ENCODE assay signal across 15 mouse cellular contexts in the genomic region with DNA sequence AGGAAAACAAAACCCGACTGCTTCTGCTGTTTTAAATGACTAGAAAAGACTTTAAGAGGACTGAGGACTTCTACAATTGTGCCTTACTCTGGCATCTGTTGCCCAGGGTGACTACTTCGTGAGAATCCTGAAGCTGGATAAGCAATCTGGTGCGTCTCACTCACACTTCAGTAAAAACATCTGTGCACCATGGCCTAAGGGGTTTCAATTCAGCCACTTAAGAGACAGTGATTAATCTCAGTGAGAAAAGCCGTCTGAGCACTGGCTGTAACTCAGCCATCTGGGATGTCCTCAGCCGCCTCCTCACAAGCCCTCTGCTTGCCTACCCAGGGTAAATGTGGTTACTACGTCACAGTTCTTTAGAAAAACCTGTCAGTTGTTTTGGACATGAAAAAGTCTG. TPM values are rescaled to one million over a fixed set of nuclear protein-coding genes. Genes with fewer than 3 reads are reported as not detected.
DNase-seq lines count a peak whose midpoint lies in the region; ATAC-seq and TF ChIP-seq lines count a peak whose summit lies in the region.
"Had no signal": no experiment of that assay in that cellular context is flagged by ENCODE, and none has a peak within 500 bp of the region (broad histone marks: within the 10 kb centered on the region; RNA-seq: fewer than 3 reads in every experiment).

No protein-coding gene starts in this region.

- 74% methylated on average over 6 of the region's 6 CpGs for WGBS in heart, adult 2 months
- 35% methylated on average over 6 of the region's 6 CpGs for WGBS in neural tube, embryonic 11.5 days
- WGBS in hindbrain, embryonic 16.5 days: 46% methylated on average over 6 of the region's 6 CpGs

- DNase-seq in heart, adult 11 months: peak; percentile 70
- DNase-seq in heart, adult 2 months: no peak
- peak; percentile 32 for DNase-seq in neural tube, embryonic 11.5 days (ENCODE audit: low spot score)
- DNase-seq in neural tube, embryonic 10.5 days (ENCODE audit: extremely low spot score, low spot score): no peak
- no peak for DNase-seq in gastrocnemius, adult 2 months
- no peak for DNase-seq in left cerebral cortex, adult 18-20 months (ENCODE audit: low spot score in 2 of 2)
- no peak for DNase-seq in urinary bladder, postnatal 4 days (ENCODE audit: low spot score in 2 of 2)
- DNase-seq: cerebellum, adult 8-10 months; kidney, adult 18-20 months; kidney, postnatal 4 days; liver, postnatal 0 days; right cerebral cortex, postnatal 4 days had no signal

- H3K79me2 ChIP-seq in heart, adult 2 months (replicated peaks; ENCODE audit: control insufficient read depth, insufficient read depth, low read length): no peaks in the 10 kb centered on the region

- H3K9me3 ChIP-seq in neural tube, embryonic 11.5 days (ENCODE audit: control insufficient read depth, low read length): no peaks in the 10 kb centered on the region
- no peaks in the 10 kb centered on the region for H3K9me3 ChIP-seq in hindbrain, embryonic 16.5 days (ENCODE audit: control insufficient read depth, low read length)
- H3K9me3 ChIP-seq: heart, embryonic 15.5 days; hindbrain, embryonic 15.5 days had no signal

- ATAC-seq in neural tube, embryonic 11.5 days (ENCODE audit: insufficient read depth, low FRiP score, low TSS enrichment): no peak; the same call in 1 of the 2 replicates
- ATAC-seq in hindbrain, embryonic 16.5 days: 0 out of 2 replicates have a peak, but pooled peaks have one; percentile 48
- ATAC-seq: liver, postnatal 0 days had no signal

- TF ChIP-seq POLR2A in heart, adult 2 months (IDR thresholded peaks at IDR 0.05; ENCODE audit: insufficient read depth, low read depth, low read length): no peak

- H3K27me3 ChIP-seq in heart, adult 2 months (ENCODE audit: control insufficient read depth, insufficient read depth, low read length): no peaks in the 10 kb centered on the region
- no peaks in the 10 kb centered on the region for H3K27me3 ChIP-seq in neural tube, embryonic 11.5 days (ENCODE audit: control insufficient read depth, insufficient read depth, low read length)
- H3K27me3 ChIP-seq in hindbrain, embryonic 16.5 days (replicated peaks; ENCODE audit: control insufficient read depth, insufficient read depth, low read length): no peaks in the 10 kb centered on the region
- H3K27me3 ChIP-seq: heart, embryonic 15.5 days; hindbrain, embryonic 15.5 days had no signal

- peaks cover 16% of the 10 kb centered on the region for H3K36me3 ChIP-seq in heart, adult 2 months (ENCODE audit: control insufficient read depth, insufficient read depth, low read length)
- H3K36me3 ChIP-seq in neural tube, embryonic 11.5 days (ENCODE audit: control insufficient read depth, insufficient read depth, low read length): peaks cover 11% of the 10 kb centered on the region
- H3K36me3 ChIP-seq in hindbrain, embryonic 16.5 days (ENCODE audit: control insufficient read depth, insufficient read depth, low read length): peaks cover 48% of the 10 kb centered on the region

- no peak for TF ChIP-seq EP300 in heart, adult 2 months (IDR thresholded peaks at IDR 0.05; ENCODE audit: insufficient read depth, low read depth, low read length)

- no peak overlapping the region for H3K4me2 ChIP-seq in neural tube, embryonic 11.5 days (ENCODE audit: low read depth)
- no peak overlapping the region for H3K4me2 ChIP-seq in hindbrain, embryonic 16.5 days (ENCODE audit: low read length)
- H3K4me2 ChIP-seq: heart, embryonic 15.5 days; hindbrain, embryonic 15.5 days had no signal

- intact Hi-C loops in heart, adult 2 months (cut with DNase I): loop anchor here (10.0 kb wide), 1 partner anchor 340 kb away; no protein-coding TSS in a partner anchor
- intact Hi-C loops in gastrocnemius, adult 2 months (cut with DNase I): loop anchor here (5.0 kb wide), 1 partner anchor 42 kb away; no protein-coding TSS in a partner anchor

- H3K27ac ChIP-seq in heart, adult 2 months: no peak overlapping the region
- H3K27ac ChIP-seq in neural tube, embryonic 11.5 days (ENCODE audit: low read depth, low read length): no peak overlapping the region
- H3K27ac ChIP-seq in hindbrain, embryonic 16.5 days (ENCODE audit: low read depth, low read length): no peak overlapping the region
- no peak overlapping the region for H3K27ac ChIP-seq in gastrocnemius, adult 2 months
- H3K27ac ChIP-seq: heart, embryonic 15.5 days; hindbrain, embryonic 15.5 days had no signal

- H3K9ac ChIP-seq in heart, adult 2 months (ENCODE audit: low read depth, low read length): no peak overlapping the region
- H3K9ac ChIP-seq in neural tube, embryonic 11.5 days (ENCODE audit: low read length): no peak overlapping the region
- no peak overlapping the region for H3K9ac ChIP-seq in hindbrain, embryonic 16.5 days (ENCODE audit: low read depth, low read length)
- H3K9ac ChIP-seq: heart, embryonic 15.5 days; hindbrain, embryonic 15.5 days; liver, postnatal 0 days had no signal

- no peak for TF ChIP-seq CTCF in heart, adult 2 months (IDR thresholded peaks at IDR 0.05)
- no peak for TF ChIP-seq CTCF in gastrocnemius, adult 2 months (IDR thresholded peaks at IDR 0.05)

- H3K4me1 ChIP-seq in heart, adult 2 months (ENCODE audit: control insufficient read depth, insufficient read depth, low read length): no peaks in the 10 kb centered on the region
- no peaks in the 10 kb centered on the region for H3K4me1 ChIP-seq in neural tube, embryonic 11.5 days (ENCODE audit: control insufficient read depth, insufficient read depth, low read length)
- H3K4me1 ChIP-seq in hindbrain, embryonic 16.5 days (ENCODE audit: control insufficient read depth, insufficient read depth, low read depth, low read length): no peaks in the 10 kb centered on the region
- H3K4me1 ChIP-seq: heart, embryonic 15.5 days; hindbrain, embryonic 15.5 days had no signal

- no peak overlapping the region for H3K4me3 ChIP-seq in heart, adult 2 months
- no peak overlapping the region for H3K4me3 ChIP-seq in neural tube, embryonic 11.5 days (ENCODE audit: low read depth, low read length)
- H3K4me3 ChIP-seq in hindbrain, embryonic 16.5 days (ENCODE audit: low read length): no peak overlapping the region
- no peak overlapping the region for H3K4me3 ChIP-seq in gastrocnemius, adult 2 months
- H3K4me3 ChIP-seq: heart, embryonic 15.5 days; hindbrain, embryonic 15.5 days had no signal

RNA-seq across cellular contexts. Expression of gene Strn3, which starts 53.3 kb away (rescaled TPM):
- 100 to 1,000 TPM; 106 to 114 TPM for total RNA-seq in heart, adult 2 months (2021)
- polyA plus RNA-seq in heart, adult 2 months (2012; rRNA removed): 24.6 and 57.9 TPM in 2 replicates
- 57.7 and 60.1 TPM in 2 replicates for polyA plus RNA-seq in neural tube, embryonic 11.5 days (2014; fragmentation: Nextera tagmentation; extraction: Ambion mirVana)
- 28.7 and 33.9 TPM in 2 replicates for polyA plus RNA-seq in hindbrain, embryonic 16.5 days (2015; fragmentation: Nextera tagmentation; extraction: Ambion mirVana)
- 100 to 1,000 TPM; 142 to 174 TPM for total RNA-seq in gastrocnemius, adult 2 months (2021)
- total RNA-seq in left cerebral cortex, adult 18-20 months (2021): 10 to 100 TPM; 87.9 to 89.8 TPM

RNA-seq across cellular contexts. Expression of gene Ap4s1, which starts 54.1 kb away (rescaled TPM):
- total RNA-seq in heart, adult 2 months (2021): 10 to 100 TPM; 52.0 to 65.4 TPM
- 20.4 and 31.1 TPM in 2 replicates for polyA plus RNA-seq in heart, adult 2 months (2012; rRNA removed)
- polyA plus RNA-seq in neural tube, embryonic 11.5 days (2014; fragmentation: Nextera tagmentation; extraction: Ambion mirVana): 44.2 and 50.1 TPM in 2 replicates
- polyA plus RNA-seq in hindbrain, embryonic 16.5 days (2015; fragmentation: Nextera tagmentation; extraction: Ambion mirVana): 55.7 and 58.4 TPM in 2 replicates
- total RNA-seq in gastrocnemius, adult 2 months (2021): 10 to 100 TPM; 60.2 to 61.3 TPM
- 10 to 100 TPM; 62.4 to 64.3 TPM for total RNA-seq in left cerebral cortex, adult 18-20 months (2021)

Comparison
In these comparisons a context has a peak if more than half of its experiments do, and no peak if none do; other contexts are left out.
1. DNase-seq: peak in heart, adult 11 months (single experiment) and neural tube, embryonic 11.5 days (single experiment); none in heart, adult 2 months (0 of 2), neural tube, embryonic 10.5 days (single experiment), gastrocnemius, adult 2 months (single experiment), left cerebral cortex, adult 18-20 months (0 of 2) and urinary bladder, postnatal 4 days (0 of 2).